Mouse (Mus musculus): Measurements from ENCODE around the gene Amigo2.

The Amigo2 gene

GRCm38 (mm10) chr15:97267094-97267695 lies 20.1 kb upstream of the Amigo2 start:
- no peak for DNase-seq

- no peak for DNase-seq
Measured at GRCm38 (mm10) chr15:97266236-97266845, 19.3 kb upstream of the Amigo2 start.

- DNase-seq = no peak
Measured at GRCm38 (mm10) chr15:97262251-97262650, 15.2 kb upstream of the Amigo2 start.

GRCm38 (mm10) chr15:97259968-97260597 lies 13.0 kb upstream of the Amigo2 start:
- no peak for DNase-seq

- no peak for DNase-seq
Measured at GRCm38 (mm10) chr15:97259300-97259699, 12.2 kb upstream of the Amigo2 start.

DNA sequence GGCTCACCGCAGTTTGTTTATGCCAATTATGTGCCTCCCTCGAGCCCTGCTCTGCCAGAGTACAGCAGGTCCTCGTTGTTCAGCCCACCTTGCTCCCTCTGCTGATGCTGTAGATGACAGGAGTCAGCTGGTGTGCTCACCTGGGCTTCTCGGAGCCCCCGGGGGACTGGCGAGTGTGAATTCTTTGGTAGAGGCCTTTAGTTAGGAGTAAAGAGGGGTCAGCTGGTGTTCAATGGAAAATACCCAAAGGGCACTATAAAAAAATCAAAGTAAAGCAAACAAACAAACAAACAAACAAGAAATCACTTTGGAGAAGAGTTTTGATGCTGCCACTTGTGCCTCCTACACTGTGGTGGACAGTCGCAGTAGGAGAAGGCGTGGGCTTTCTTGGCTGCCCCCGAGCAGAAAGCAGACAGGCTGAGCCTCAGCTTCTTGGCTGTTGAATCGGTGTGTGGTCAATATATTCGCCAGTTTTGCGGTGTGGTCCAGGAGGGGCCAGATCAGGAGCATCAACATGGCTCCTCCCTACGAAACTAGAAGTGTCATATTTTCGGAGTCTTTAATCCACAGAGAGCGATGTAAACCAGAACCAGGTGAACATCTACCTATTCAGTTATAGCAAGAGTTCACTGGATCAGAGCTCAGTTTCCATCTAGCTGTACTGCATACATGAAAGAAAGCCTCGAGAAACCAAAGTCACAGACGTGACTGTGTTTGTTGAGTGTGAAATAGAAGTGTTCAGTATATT lies 11.6 kb upstream of the Amigo2 start:
- no peak for DNase-seq

DNA sequence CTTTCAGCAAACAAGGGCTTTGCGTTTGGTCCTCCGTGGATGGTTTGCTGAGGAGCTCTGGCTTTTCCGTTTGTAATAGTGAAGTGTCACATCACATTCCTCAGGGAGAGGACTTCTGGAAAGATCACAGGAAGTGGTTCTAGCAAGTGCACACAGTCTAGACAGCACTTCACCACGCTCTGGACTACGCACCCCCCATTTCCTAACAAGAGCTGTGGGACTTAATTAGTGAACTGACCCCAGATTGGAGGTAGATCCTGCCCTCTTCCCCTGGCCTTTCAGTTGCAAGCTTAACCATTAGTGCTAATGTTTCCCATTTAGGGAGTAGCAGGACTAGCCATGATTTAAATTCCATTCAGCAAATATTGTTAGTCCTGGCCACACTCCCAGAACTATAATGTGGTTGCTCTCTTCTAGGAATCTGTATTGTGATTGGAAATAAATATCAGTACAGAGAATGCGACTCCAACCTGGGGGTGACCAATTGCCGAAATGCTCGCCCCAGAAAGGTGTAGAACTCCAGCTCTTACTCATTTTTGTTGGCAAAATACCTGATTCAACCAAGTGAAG lies 10.2 kb upstream of the Amigo2 start:
- DNase-seq = no peak

- no peak for DNase-seq
Measured at GRCm38 (mm10) chr15:97256411-97256810, 9.3 kb upstream of the Amigo2 start.

DNA sequence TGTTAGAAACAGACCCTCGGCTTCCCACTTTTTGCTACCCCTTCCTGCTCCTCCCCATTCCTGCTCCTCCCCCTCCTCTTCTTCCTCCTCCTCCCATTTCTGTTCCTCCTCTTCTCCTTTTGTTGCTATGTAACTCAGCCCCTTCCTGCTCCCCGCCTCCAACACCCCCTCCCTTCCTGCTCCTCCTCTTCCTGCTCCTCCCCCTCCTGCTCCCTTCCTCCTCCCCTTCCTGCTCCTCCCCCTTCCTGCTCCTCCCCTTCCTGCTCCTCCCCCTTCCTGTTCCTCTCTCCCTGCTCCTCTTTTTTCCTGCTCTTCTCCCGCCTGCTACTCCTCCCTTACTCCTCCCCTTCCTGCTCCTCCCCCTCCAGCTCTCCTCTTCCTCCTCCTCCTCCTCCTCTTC lies 8.7 kb upstream of the Amigo2 start:
- DNase-seq = no peak

- DNase-seq = no peak
Measured at GRCm38 (mm10) chr15:97254375-97254774, 7.3 kb upstream of the Amigo2 start.

DNA sequence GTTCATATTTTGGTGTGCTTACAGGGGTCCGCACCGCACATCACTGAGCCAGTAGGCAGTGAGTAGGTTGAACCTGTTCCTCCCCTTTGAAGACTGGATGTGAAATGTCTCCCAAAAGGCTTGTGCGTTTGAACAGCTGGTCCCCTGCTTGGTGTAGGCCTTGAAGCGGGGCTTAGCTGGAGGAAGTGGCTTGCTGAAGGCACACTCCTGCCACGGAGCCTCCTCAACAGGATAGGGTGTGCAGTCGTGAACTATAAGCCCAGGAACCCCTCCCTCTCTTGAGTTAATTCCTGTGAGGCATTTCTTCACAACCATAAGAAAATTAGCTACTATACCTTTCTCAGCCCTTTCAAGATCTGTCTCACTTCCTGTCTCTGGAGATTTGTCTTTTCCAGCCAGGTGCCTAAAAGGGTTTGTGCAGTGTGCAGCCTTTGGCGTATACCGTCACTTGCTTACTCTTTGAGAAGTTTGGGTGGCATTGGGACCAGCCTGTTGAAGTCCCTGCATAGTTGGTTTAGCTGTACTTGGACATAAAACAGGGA lies 5.5 kb upstream of the Amigo2 start:
- no peak for DNase-seq

GRCm38 (mm10) chr15:97249322-97249721 lies 2.2 kb upstream of the Amigo2 start:
- DNase-seq = no peak

DNA sequence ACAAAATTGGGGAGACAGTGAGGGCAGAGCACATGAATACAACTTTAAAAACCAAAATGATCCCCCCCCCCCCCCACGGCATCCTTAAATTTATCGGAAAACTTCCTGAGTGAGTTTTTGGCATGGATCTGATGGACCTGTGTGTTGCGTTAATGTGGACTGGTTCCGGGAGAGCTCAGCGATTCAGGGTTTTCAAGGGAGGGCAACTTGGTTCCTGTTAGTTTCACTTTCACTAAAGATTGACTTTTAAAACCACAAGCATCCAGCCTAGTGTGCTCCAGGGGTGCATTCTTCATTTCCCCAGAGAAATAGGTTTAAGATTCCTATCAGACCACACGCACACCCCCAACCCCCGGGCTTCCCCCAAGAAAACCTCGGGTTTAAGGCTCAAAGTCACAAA lies 1.2 kb upstream of the Amigo2 start:
- DNase-seq = no peak

- peak in 1 of 2 experiments; percentile 5 for DNase-seq
Measured at GRCm38 (mm10) chr15:97247791-97248161, 689 bp upstream of the Amigo2 start.

DNA sequence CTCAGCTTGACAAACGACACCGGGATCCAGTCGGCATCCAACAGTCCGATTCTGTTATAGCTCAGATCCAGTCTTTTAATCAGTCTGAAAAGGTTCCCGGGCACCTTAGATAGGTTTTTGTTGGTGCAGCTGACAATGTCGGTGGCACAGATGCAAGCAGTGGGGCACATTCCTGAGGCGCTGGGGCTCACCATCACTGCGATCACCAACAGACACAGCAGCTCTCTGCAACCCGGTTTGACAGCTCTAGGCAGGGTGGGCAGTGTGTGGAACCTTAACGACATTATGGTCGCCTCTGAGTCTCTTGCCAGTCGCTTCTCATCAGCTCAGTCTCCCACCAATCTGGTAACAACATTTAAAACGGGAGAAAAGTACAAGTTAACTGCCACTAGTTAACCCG lies 831 bp downstream of the Amigo2 start:
- DNase-seq = no peak

DNA sequence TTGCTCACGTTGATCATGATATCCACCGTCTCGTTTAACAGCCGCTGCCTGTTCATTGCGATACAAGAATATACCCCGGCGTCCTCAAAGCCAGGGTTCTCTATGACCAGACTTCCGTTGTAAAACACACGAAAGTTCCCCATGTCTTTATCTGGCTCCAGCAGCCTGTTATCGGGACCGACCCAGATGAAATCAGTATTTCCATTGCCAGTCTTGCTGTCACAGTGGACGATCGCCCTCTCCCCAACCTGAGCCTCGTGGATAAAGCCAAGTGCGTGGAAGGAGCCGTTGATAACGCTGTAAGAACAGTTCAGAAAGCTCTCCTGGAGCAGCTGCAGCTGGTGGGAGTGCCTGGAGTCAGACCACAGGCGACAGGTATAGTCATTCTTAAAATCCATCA lies 1.7 kb downstream of the Amigo2 start:
- no peak for DNase-seq

DNA sequence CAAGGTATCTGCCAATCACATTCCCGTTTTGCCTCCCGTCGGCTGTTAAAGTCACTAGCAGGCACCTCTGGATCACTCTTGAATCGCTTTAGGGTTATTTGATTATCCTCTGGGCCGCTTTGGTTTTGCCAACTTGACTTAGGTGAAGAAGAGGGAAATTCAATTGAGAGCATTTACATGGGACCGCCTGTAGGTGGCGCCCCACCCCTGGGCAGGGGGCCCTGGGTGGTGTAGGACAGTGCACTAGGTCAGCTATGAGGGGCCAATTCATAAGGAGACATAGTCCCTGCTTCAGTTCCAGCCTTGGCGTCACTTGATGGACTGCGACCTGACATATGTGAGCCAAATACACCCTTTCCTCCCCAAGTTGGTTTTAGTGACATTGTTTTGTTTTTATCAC lies 10.1 kb downstream of the Amigo2 start:
- no peak for DNase-seq

DNA sequence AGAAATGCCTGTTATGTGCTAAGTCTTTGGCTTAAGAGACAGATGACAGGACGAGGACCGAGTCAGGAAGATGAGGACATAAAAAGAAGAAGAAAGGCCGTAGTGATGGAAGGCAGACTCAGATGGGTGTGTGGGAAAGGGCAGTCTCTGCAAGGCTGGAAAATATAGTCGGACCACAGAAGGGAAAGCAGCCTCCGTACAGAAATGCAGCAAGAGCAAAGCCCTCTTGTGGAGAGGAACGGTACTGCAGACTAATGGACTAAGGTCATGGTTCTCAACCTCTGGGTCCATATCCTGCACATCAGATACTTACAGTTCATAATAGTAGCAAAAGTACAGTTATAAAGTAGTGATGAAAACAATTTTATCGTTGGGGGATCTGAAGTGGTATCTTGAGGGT lies 11.9 kb downstream of the Amigo2 start:
- DNase-seq = peak; percentile 27 to 57

- no peak for DNase-seq
Measured at GRCm38 (mm10) chr15:97234076-97234475, 13.0 kb downstream of the Amigo2 start.

DNA sequence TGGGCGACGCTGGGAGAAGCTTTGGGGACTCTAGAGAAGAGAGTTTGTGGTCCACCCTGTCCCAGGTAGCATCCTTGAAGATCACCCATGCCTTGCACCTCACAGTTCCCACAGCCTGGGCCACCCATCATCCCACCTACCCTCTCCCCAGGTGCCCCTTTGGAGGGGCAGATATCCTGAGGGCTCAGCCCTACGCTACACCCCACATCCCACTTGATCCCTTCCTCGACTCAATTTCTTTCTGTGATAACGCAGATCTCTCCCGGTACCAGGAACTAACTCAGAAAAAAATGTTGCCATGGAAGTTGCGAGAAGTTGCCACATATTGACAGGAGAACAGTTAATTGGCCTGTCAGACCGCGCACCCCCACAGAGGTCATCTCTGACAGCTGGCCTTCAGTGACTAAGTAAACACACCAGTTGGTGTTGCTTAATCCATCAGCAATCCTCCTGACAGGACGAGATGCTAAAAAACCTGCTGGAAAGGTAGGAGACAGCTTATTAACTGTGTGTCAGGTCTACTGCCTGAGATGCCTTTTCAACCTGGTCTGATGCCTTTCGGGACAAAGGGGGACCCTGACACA lies 17.5 kb downstream of the Amigo2 start:
- DNase-seq = no peak

DNA sequence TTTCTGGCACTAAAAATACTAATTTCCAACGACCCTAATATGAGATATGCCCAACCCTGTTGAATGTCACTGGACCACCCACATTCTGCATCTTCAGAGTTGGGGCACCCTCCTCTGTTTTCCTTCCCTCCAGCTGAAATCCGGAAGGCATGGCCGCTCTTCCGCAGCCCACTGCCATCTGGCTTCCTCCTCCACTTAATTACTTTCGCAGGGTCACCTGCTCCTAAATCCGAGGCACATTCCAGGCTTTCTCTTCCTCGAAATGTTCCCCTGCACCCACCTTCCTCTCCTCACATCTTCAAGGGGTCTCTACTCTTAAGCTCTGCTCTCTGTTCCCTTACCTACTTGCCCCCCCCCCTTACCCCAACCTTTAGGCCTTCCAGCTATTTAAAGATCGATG lies 23.1 kb downstream of the Amigo2 start:
- DNase-seq = no peak

DNA sequence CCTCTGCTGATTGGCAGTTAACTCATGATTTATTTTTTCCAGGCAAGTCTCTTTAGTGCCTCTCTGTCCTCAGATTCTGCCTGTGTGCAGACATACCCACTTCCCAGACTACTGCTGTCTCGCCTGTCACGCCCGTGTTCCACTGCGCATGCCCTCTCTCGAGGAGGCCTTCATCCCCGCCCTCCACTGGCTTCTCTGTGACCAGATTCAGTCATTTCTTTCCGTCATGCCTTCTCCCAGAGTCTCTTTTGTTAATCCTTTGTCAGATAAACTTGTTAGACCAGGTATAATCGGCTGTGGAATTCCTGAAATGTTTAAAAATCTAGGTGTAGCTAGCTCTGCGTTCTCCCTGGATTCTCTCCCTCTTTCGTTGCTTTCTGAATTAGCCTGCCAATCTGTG lies 23.7 kb downstream of the Amigo2 start:
- no peak for DNase-seq

DNA sequence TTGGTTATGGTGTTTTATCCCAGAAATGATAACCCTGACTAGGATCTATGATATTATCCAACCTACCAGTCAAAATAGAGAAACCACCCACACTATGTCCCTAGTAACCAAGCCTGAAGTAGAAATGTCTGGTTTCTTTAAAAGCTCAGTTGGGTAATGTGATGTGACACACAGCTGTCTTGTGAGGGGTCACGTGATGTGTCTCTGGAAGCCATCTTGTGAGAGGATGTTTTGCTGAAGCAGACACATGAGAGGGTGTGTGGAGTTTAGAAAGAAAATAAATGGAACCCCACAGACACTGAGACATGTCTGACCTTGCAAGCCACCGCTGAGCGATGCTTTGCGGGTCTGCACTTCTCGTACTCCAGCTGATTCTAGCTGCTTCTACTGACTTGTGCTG lies 30.2 kb downstream of the Amigo2 start:
- no peak for DNase-seq
